Mouse (Mus musculus): ENCODE measurements at regions not wholly inside any gene's neighbourhood (a gene's known extent, or its start where the extent isn't known, plus 50 kb on each side); places are given as distances from the start of the nearest gene placed in this dataset.

GRCm38 (mm10) chr12:36748345-36748744 lies 360.0 kb upstream of the Meox2 start:
- intact Hi-C loops (cut with DNase I): no loop called here
- DNase-seq (ENCODE audit: low spot score in 2 of 2): no peak

GRCm38 (mm10) chr12:36765315-36766058 lies 342.9 kb upstream of the Meox2 start:
- intact Hi-C loops (cut with DNase I): no loop called here
- DNase-seq (ENCODE audit: low spot score in 2 of 2): no peak

- intact Hi-C loops (cut with DNase I): no loop called here
These were observed 342.2 kb upstream of the Meox2 start for GRCm38 (mm10) chr12:36766167-36766566.

GRCm38 (mm10) chr12:36780761-36781160 lies 327.6 kb upstream of the Meox2 start:
- DNase-seq (ENCODE audit: low spot score in 2 of 2): no peak
- intact Hi-C loops (cut with DNase I): no loop called here

More at GRCm38 (mm10) chr12:36766167-36766566, 342.2 kb upstream of the Meox2 start:
- DNase-seq (ENCODE audit: low spot score in 2 of 2): no peak

- intact Hi-C loops (cut with DNase I): no loop called here
These were observed 317.5 kb upstream of the Meox2 start for GRCm38 (mm10) chr12:36790866-36791265.

GRCm38 (mm10) chr12:36791430-36791829 lies 316.9 kb upstream of the Meox2 start:
- intact Hi-C loops (cut with DNase I): no loop called here
- DNase-seq (ENCODE audit: low spot score in 2 of 2): no peak

More at GRCm38 (mm10) chr12:36790866-36791265, 317.5 kb upstream of the Meox2 start:
- DNase-seq (ENCODE audit: low spot score in 2 of 2): no peak

- intact Hi-C loops (cut with DNase I): no loop called here
- no peak for DNase-seq (ENCODE audit: low spot score in 2 of 2)
These were observed 316.1 kb upstream of the Meox2 start for GRCm38 (mm10) chr12:36792205-36792604.

GRCm38 (mm10) chr12:36793799-36794198 lies 314.5 kb upstream of the Meox2 start:
- no peak for DNase-seq (ENCODE audit: low spot score in 2 of 2)
- intact Hi-C loops (cut with DNase I): no loop called here

- intact Hi-C loops (cut with DNase I): no loop called here
- no peak for DNase-seq (ENCODE audit: low spot score in 2 of 2)
These were observed 312.1 kb upstream of the Meox2 start for GRCm38 (mm10) chr12:36796201-36796600.

- intact Hi-C loops (cut with DNase I): no loop called here
- DNase-seq (ENCODE audit: low spot score in 2 of 2): no peak
These were observed 290.4 kb upstream of the Meox2 start for GRCm38 (mm10) chr12:36817938-36818337.

- no peak for DNase-seq (ENCODE audit: low spot score in 2 of 2)
- intact Hi-C loops (cut with DNase I): no loop called here
These were observed 289.5 kb upstream of the Meox2 start for GRCm38 (mm10) chr12:36818852-36819251.

- no peak for DNase-seq (ENCODE audit: low spot score in 2 of 2)
- intact Hi-C loops (cut with DNase I): no loop called here
These were observed 281.6 kb upstream of the Meox2 start for GRCm38 (mm10) chr12:36826766-36827165.

- no peak for DNase-seq (ENCODE audit: low spot score in 2 of 2)
- intact Hi-C loops (cut with DNase I): no loop called here
These were observed 276.9 kb upstream of the Meox2 start for GRCm38 (mm10) chr12:36831307-36831997.

- DNase-seq (ENCODE audit: low spot score in 2 of 2): no peak
- intact Hi-C loops (cut with DNase I): no loop called here
These were observed 265.4 kb upstream of the Meox2 start for GRCm38 (mm10) chr12:36842957-36843356.

- intact Hi-C loops (cut with DNase I): no loop called here
- no peak for DNase-seq (ENCODE audit: low spot score in 2 of 2)
These were observed 263.2 kb upstream of the Meox2 start for GRCm38 (mm10) chr12:36845130-36845529.

- DNase-seq (ENCODE audit: low spot score in 2 of 2): no peak
- intact Hi-C loops (cut with DNase I): no loop called here
These were observed 259.3 kb upstream of the Meox2 start for GRCm38 (mm10) chr12:36849086-36849485.

GRCm38 (mm10) chr12:36863113-36863512 lies 245.2 kb upstream of the Meox2 start:
- DNase-seq (ENCODE audit: low spot score in 2 of 2): no peak
- intact Hi-C loops (cut with DNase I): no loop called here

- no peak for DNase-seq (ENCODE audit: low spot score in 2 of 2)
- intact Hi-C loops (cut with DNase I): no loop called here
These were observed 227.6 kb upstream of the Meox2 start for GRCm38 (mm10) chr12:36880724-36881123.

- intact Hi-C loops (cut with DNase I): no loop called here
- DNase-seq (ENCODE audit: low spot score in 2 of 2): no peak
These were observed 195.0 kb upstream of the Meox2 start for GRCm38 (mm10) chr12:36913364-36913763.

- intact Hi-C loops (cut with DNase I): no loop called here
- no peak for DNase-seq (ENCODE audit: low spot score in 2 of 2)
These were observed 190.7 kb upstream of the Meox2 start for GRCm38 (mm10) chr12:36917576-36918106.

- no peak for DNase-seq (ENCODE audit: low spot score in 2 of 2)
- intact Hi-C loops (cut with DNase I): no loop called here
These were observed 190.0 kb upstream of the Meox2 start for GRCm38 (mm10) chr12:36918294-36918876.

All from left cerebral cortex, postnatal 36 days (tissue).